Comparison of ENCODE assay signal across 16 mouse cellular contexts in genomic region chr8:46075223-46075622, GRCm38 (mm10).
"Had no signal": no experiment of that assay in that cellular context is flagged by ENCODE, and none has a peak within 500 bp of the region (broad histone marks: within the 10 kb centered on the region; RNA-seq: fewer than 3 reads in every experiment).

No protein-coding gene starts in this region.

- H3K9me3 ChIP-seq: intestine, embryonic 15.5 days; limb, embryonic 15.5 days; midbrain, embryonic 10.5 days; neural tube, embryonic 15.5 days; stomach, embryonic 15.5 days had no signal

- ATAC-seq: intestine, embryonic 15.5 days had no signal

- H3K4me2 ChIP-seq: intestine, embryonic 15.5 days; limb, embryonic 15.5 days; lung, embryonic 14.5 days; neural tube, embryonic 15.5 days; stomach, embryonic 15.5 days had no signal

- H3K27ac ChIP-seq: intestine, embryonic 15.5 days; limb, embryonic 15.5 days; liver, embryonic 14.5 days; midbrain, embryonic 10.5 days; neural tube, embryonic 15.5 days had no signal

- H3K36me3 ChIP-seq: intestine, embryonic 15.5 days; stomach, embryonic 15.5 days had no signal

- H3K4me3 ChIP-seq: intestine, embryonic 15.5 days; limb, embryonic 15.5 days; midbrain, embryonic 10.5 days; myocyte; neural tube, embryonic 15.5 days; stomach, embryonic 15.5 days had no signal

- DNase-seq: kidney, adult 18-20 months; kidney, postnatal 10 days; kidney, postnatal 4 days; lung, embryonic 14.5 days; midbrain, embryonic 14.5 days; right cerebral cortex, postnatal 4 days; spleen, adult 18-20 months; thymus, adult 2 months; thymus, postnatal 25 days had no signal

- H3K27me3 ChIP-seq: intestine, embryonic 15.5 days; limb, embryonic 15.5 days; neural tube, embryonic 15.5 days; stomach, embryonic 15.5 days had no signal

- H3K9ac ChIP-seq: intestine, embryonic 15.5 days; limb, embryonic 15.5 days; liver, embryonic 14.5 days; lung, embryonic 14.5 days; neural tube, embryonic 15.5 days; stomach, embryonic 15.5 days had no signal

- H3K4me1 ChIP-seq: limb, embryonic 15.5 days; midbrain, embryonic 10.5 days; neural tube, embryonic 15.5 days; stomach, embryonic 15.5 days had no signal
